Mouse (Mus musculus) hindbrain, embryonic 14.5 days (tissue): ENCODE data around the gene Timm8a1. TPM values are rescaled to one million over a fixed set of nuclear protein-coding genes. Genes with fewer than 3 reads are reported as not detected.

Experiments used
- ATAC-seq: fragments of 200-750 bp; cut with Nextera tagmentation; 2 replicates; pipeline ENCODE4 v1.8.0; 2017; ENCODE audit warnings: moderate number of reproducible peaks, mild to moderate bottlenecking, moderate TSS enrichment, moderate library complexity; ENCODE audit not compliant: low FRiP score
- DNase-seq: peaks from one replicate; pipeline ENCODE4 v3.0.0-alpha.2; 2015; ENCODE audit warnings: low spot score
- H3K27ac ChIP-seq: fragments of 300-500 bp; sonication (generic); 2 replicates; pipeline ENCODE4 v1.5.1; 2014; ENCODE audit warnings: mild to moderate bottlenecking, moderate library complexity
- H3K27me3 ChIP-seq: fragments of 300-500 bp; sonication (generic); 2 replicates; pipeline ENCODE4 v1.6.1; 2014; ENCODE audit warnings: mild to moderate bottlenecking, low read length, mixed read lengths; ENCODE audit not compliant: control insufficient read depth, insufficient read depth
- H3K36me3 ChIP-seq: fragments of 300-500 bp; sonication (generic); replicated peaks from 2 replicates; pipeline ENCODE4 v1.6.1; 2014; ENCODE audit not compliant: control insufficient read depth, insufficient read depth
- H3K4me1 ChIP-seq: fragments of 300-500 bp; sonication (generic); replicated peaks from 2 replicates; pipeline ENCODE4 v1.6.1; 2014; ENCODE audit warnings: antibody characterized with exemption, low read length, mixed read lengths; ENCODE audit not compliant: control insufficient read depth, insufficient read depth
- H3K4me2 ChIP-seq: fragments of 300-500 bp; sonication (generic); replicated peaks from 2 replicates; pipeline ENCODE4 v1.6.1; 2014; ENCODE audit warnings: mild to moderate bottlenecking, moderate library complexity
- H3K4me3 ChIP-seq: fragments of 300-500 bp; sonication (generic); replicated peaks from 2 replicates; pipeline ENCODE4 v1.5.1; 2014; ENCODE audit warnings: mild to moderate bottlenecking, low read length
- H3K9ac ChIP-seq: fragments of 300-500 bp; sonication (generic); 2 replicates; pipeline ENCODE4 v1.6.1; 2014
- H3K9me3 ChIP-seq: fragments of 300-500 bp; sonication (generic); 2 replicates; pipeline ENCODE4 v1.6.1; 2016; ENCODE audit warnings: low read length; ENCODE audit not compliant: control insufficient read depth
- WGBS: fragments of 180-500 bp; shearing (Covaris S2); extraction: QIAGEN DNeasy Blood & Tissue Kit; methylation state at CpG from one replicate; pipeline ENCODE4 v1.1.7; 2014; 5-methylcytosine and 5-hydroxymethylcytosine counted together
- polyA plus RNA-seq: library from polyadenylated mRNA; unstranded; fragments of >200 nt; fragmentation: Nextera tagmentation; extraction: Ambion mirVana; gene quantifications from 2 replicates; pipeline ENCODE4 v1.2.1, GENCODE M21; 2014

Timm8a1 gene
- 48.5 and 50.1 TPM in 2 replicates for polyA plus RNA-seq

DNA sequence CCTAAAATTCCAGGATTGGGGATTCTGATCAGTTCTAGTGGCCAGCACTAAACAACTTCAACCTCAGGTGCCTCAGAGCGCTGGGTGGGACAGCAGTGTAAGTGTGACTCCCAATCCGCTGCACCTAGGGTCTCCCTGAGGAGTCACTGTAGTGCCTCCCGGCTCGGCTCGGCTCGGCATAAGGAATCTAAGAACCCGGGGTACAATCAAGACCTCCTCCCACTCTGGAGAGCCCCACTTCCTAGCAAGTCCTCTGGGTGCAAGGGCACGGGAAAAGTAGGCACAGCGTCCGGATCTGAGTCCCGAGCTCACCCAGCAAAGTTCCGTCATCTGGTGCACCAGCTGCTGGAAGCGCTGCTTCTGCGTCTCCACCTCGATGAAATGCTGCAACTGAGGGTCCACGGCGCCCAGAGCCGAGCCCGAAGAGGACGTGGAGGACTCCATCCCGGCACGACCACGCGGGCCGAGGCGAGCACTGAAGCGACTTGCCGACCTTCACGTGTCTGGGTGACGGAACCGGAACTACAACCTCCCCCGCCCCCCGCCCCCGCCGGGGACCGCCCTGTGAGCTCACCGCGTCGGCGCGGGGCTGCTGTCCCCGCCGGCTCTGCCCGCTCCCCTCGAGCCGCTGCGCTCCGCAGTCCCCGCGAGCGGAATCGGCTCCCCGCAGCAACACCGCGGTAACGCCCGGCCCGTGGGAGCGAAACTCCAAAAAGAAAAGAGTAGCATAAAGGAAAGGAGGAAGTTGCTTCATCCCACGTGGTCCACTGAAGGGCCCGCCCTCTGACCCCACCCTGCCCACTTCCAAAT, at the start of gene Timm8a1:
Gene Timm8a1, minus strand, starts transcription at position 721 of the 810 bp plus-strand sequence.
- Histone ChIP-seq H3K27me3 (no peaks in the 10 kb centered on the region), H3K9me3 (no peaks in the 10 kb centered on the region), H3K9ac (peak within 1 kb of the TSS; percentile 61), H3K4me2 (peak within 1 kb of the TSS; percentile 61), H3K36me3 (no peaks in the 10 kb centered on the region), H3K4me3 (peak within 1 kb of the TSS; percentile 45), H3K27ac (peak within 1 kb of the TSS; percentile 54; the same call in 1 of the 2 replicates), H3K4me1 (no peaks in the 10 kb centered on the region)
- 23% methylated on average over 38 of the region's 61 CpGs for WGBS
- peak; percentile 90 for ATAC-seq
- peak; percentile 35 for DNase-seq

DNA sequence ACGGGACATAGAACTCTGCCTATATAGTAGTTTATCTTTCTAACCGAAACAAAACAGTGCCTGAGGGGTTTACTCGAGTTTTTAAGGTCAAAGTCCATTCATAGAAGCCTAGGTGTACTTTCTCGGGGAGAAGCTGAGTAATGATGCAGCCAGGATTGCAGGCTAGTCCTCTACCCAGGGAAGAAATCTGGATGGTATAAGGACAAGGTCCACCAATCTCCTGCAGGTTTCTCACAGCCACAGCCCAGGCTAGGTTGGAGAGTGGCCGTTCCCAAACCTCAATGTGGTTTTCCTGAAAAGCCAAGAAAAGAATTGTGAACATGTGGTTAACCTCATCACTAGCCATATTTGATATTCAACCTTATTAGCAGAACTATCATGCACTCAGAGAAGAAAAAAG, 48.2 kb upstream of the Timm8a1 start:
- Histone ChIP-seq H3K36me3 (peaks cover 16% of the 10 kb centered on the region; the same call in 1 of the 2 replicates), H3K4me2 (no peak overlapping the region), H3K27ac (no peak overlapping the region), H3K27me3 (no peaks in the 10 kb centered on the region), H3K9me3 (no peaks in the 10 kb centered on the region), H3K4me3 (no peak overlapping the region), H3K9ac (no peak overlapping the region), H3K4me1 (peaks cover 9% of the 10 kb centered on the region; the same call in 1 of the 2 replicates)
- ATAC-seq (no peak), DNase-seq (no peak)
- WGBS, result 66% methylated on average over 5 of the region's 5 CpGs

DNA sequence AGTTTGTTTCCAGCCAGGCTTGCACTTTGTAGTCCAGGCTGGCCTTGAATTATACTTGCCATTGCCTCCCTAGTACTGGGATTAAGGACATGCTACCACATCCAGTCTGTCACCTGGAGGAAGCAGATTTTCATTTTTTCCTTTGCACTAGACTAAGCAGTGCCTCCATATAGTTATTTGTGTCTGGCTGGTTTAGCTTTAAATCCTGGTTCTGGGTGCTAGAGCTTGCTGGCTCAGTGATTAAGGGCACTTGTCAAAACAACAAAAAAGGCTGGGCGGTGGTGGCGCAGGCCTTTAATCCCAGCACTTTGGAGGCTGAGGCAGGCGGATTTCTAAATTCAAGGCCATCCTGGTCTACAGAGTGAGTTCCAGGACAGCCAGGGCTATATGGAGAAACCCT, 47.3 kb upstream of the Timm8a1 start:
- Histone ChIP-seq H3K4me1 (peaks cover 11% of the 10 kb centered on the region; the same call in 1 of the 2 replicates), H3K36me3 (peaks cover 16% of the 10 kb centered on the region; the same call in 1 of the 2 replicates), H3K9me3 (no peaks in the 10 kb centered on the region), H3K27me3 (no peaks in the 10 kb centered on the region), H3K27ac (no peak overlapping the region), H3K9ac (no peak overlapping the region), H3K4me2 (no peak overlapping the region), H3K4me3 (no peak overlapping the region)
- 84% methylated on average over 3 of the region's 3 CpGs for WGBS
- DNase-seq (no peak), ATAC-seq (no peak)

DNA sequence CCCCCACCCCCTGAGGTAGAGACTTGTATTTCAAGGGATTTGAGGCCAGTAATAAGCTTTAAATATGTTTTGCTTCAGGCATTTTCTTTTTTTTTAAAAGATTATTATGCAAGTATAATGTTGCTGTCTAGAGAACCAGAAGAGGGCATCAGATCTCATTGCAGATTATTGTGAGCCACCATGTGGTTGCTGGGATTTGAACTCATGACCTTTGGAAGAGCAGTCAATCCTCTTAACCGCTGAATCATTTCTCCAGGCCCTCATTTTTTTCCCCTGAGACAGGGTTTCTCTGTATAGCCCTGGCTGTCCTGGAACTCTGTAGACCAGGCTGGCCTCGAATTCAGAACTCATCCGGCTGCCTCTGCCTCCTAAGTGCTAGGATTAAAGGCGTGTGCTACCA, 46.6 kb upstream of the Timm8a1 start:
- ATAC-seq, result no peak
- H3K27ac ChIP-seq, result no peak overlapping the region
- peaks cover 16% of the 10 kb centered on the region; the same call in 1 of the 2 replicates for H3K36me3 ChIP-seq
- H3K9me3 ChIP-seq, result no peaks in the 10 kb centered on the region
- no peak overlapping the region for H3K4me2 ChIP-seq
- no peak overlapping the region for H3K4me3 ChIP-seq
- no peak overlapping the region for H3K9ac ChIP-seq
- WGBS, result 87% methylated on average over 4 of the region's 4 CpGs
- H3K4me1 ChIP-seq, result peaks cover 11% of the 10 kb centered on the region; the same call in 1 of the 2 replicates
- 0 out of 2 replicates have a peak, but pooled peaks cover 2% of the 10 kb centered on the region for H3K27me3 ChIP-seq
- DNase-seq, result no peak

DNA sequence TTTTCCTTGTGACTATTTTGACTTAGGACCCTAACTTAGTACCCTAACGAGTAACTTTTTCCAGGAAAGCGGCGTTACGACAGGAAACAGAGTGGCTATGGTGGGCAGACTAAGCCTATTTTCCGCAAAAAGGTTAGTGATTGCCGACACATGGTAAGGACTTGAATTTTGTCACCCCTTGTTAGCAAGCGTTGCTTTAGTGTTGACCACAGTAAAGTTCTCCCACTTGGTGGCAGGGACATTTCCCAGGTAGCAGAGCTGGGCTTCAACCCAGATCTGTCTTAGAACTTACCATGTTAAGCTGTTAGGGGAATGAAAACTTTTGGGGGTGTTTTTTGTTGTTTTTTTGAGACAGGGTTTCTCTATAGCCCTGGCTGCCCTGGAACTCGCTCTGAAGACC, 44.8 kb upstream of the Timm8a1 start:
- 0 out of 2 replicates have a peak, but pooled peaks cover 2% of the 10 kb centered on the region for H3K27me3 ChIP-seq
- peaks cover 16% of the 10 kb centered on the region; the same call in 1 of the 2 replicates for H3K36me3 ChIP-seq
- H3K4me3 ChIP-seq, result peak overlapping the region; percentile 49
- H3K9me3 ChIP-seq, result no peaks in the 10 kb centered on the region
- H3K27ac ChIP-seq, result no peak overlapping the region
- no peak for DNase-seq
- peak overlapping the region; percentile 65 for H3K4me2 ChIP-seq
- H3K4me1 ChIP-seq, result peaks cover 11% of the 10 kb centered on the region; the same call in 1 of the 2 replicates
- 36% methylated on average over 8 of the region's 8 CpGs for WGBS
- peak overlapping the region; percentile 67 for H3K9ac ChIP-seq
- ATAC-seq, result no peak

DNA sequence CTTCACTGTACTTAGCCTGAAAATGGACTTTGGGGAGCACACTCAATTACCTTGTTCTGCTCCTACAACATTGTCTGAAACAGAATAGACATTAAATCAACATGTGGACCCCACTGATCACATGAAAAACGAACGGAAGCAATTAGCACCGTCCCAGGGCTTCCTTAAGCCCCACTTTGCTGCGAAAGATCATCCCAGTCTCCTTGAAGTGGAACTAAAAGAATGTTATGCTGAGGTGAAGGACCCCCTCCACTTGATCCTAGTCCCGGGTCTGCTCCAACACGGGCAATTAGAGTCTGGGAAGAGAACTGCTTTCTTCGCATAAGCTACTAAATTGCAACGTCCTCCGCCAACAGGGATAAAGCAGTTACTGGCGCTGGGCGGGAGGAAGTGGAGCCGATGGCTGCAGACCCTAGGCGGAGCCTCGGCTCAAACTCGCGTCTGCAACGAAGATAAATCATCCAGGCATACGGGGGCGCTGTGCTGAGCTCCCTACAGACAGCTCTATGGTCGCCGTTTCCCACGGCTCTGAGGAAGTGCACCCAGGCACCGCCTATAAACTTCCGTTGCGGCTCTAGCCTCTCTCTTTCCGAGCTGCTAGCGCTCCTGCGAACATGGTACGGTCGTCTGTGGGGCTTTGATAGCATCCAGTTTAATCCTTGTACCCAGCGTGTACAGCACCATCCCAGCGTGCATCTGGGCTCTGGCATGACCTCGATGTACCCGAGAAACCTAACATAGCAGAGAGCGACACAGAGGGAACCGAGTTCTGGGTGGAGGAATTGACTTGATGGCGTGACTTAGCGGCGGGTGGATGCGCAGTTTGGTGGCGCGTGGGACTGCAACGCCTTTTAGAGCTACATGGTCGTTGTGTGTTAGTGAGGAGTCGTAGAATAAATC, 43.7 kb upstream of the Timm8a1 start, which contains the start of gene Rpl36a:
Gene Rpl36a, plus strand, starts transcription at position 552 of the 900 bp plus-strand sequence.
- Histone ChIP-seq H3K4me3 (peak within 1 kb of the TSS; percentile 49), H3K27me3 (0 out of 2 replicates have a peak, but pooled peaks cover 2% of the 10 kb centered on the region), H3K4me2 (peak within 1 kb of the TSS; percentile 65), H3K9ac (peak within 1 kb of the TSS; percentile 67), H3K9me3 (no peaks in the 10 kb centered on the region), H3K36me3 (peaks cover 16% of the 10 kb centered on the region; the same call in 1 of the 2 replicates), H3K27ac (peak within 1 kb of the TSS; percentile 84), H3K4me1 (peaks cover 11% of the 10 kb centered on the region; the same call in 1 of the 2 replicates)
- DNase-seq, result peak; percentile 87
- 22% methylated on average over 45 of the region's 45 CpGs for WGBS
- peak; percentile 98 for ATAC-seq

DNA sequence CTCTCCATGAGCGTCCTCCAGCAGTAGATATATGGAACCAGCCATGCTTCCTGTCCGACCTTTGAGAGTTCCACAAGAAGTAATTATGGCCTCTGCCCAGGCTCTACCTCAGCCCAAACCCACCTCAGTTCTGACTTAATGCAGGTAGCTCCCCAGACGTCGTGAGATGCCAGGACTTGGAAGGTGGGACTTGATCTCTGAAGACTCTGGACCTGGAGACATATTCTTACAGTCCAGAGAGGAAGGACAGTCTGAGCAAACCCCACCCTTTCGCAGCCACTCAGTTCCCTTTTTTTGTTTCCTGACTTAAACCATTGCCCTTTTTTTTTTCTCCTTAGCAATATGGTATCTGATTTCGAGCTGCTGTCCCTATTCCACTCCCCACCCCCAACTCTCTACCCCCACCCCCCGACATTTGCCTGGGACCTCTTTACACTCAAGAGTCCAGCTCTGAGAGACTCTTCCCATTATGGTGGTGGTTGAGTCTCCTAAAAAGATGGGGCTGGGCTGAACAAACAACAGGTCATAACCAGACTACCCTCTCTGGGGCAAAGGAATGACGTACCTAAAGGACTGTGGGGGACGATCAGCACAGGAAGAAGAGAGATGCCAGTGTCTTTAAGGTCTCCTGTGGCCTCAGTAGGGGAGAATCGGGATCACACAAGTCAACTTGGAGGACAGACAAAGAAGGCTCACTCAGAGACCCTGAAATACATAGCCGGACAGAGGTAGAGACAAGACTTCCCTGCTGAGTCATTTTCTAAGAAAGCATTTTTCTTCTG, 41.4 kb upstream of the Timm8a1 start, which contains the start of gene Btk:
Gene Btk, minus strand, starts transcription at position 683 of the 782 bp plus-strand sequence.
- no peak for ATAC-seq
- Histone ChIP-seq H3K27me3 (0 out of 2 replicates have a peak, but pooled peaks cover 2% of the 10 kb centered on the region), H3K4me3 (no peak within 1 kb of the TSS), H3K4me1 (peaks cover 11% of the 10 kb centered on the region; the same call in 1 of the 2 replicates), H3K4me2 (no peak within 1 kb of the TSS), H3K9me3 (no peaks in the 10 kb centered on the region), H3K9ac (no peak within 1 kb of the TSS), H3K27ac (no peak within 1 kb of the TSS), H3K36me3 (peaks cover 7% of the 10 kb centered on the region; the same call in 1 of the 2 replicates)
- no peak for DNase-seq
- WGBS, result 87% methylated on average over 11 of the region's 11 CpGs

DNA sequence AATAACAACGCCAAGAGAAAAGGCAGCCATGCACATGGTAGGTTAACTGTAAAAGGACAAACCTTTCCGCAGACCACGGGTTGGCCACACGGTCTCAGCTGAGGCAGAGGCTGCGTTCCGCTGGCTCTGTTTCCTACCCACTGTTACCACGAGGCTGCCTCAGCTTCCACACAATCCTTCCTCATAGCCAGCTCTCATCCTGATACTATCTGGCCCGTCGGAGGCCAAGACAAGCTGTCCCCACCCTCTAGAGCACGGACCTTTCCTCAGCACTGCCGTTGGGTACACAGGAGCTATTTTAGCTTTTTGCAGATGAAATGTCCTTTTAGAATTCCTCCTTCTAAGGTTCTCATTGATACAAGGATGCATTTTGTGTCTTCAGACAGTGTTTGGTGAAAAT, 40.6 kb upstream of the Timm8a1 start:
- Histone ChIP-seq H3K27ac (no peak overlapping the region), H3K36me3 (no peaks in the 10 kb centered on the region), H3K9ac (no peak overlapping the region), H3K4me2 (no peak overlapping the region), H3K9me3 (no peaks in the 10 kb centered on the region), H3K4me3 (no peak overlapping the region), H3K4me1 (peaks cover 11% of the 10 kb centered on the region; the same call in 1 of the 2 replicates), H3K27me3 (0 out of 2 replicates have a peak, but pooled peaks cover 2% of the 10 kb centered on the region)
- no peak for DNase-seq
- no peak for ATAC-seq
- WGBS, result 78% methylated on average over 11 of the region's 11 CpGs
